Mouse (Mus musculus) embryo, embryonic 11.5 days (tissue): ENCODE data around the gene Ddx41.
A peak's percentile ranks its signal among the peaks of the same experiment; 100 is the strongest.
"Not testable (repeated sequence)": the region's sequence is repeated elsewhere in the genome, so short reads cannot be mapped to it uniquely, and the experiment has no call there.

Source experiments
- DNase-seq: peaks from one replicate; pipeline ENCODE4 v3.0.0-alpha.2; 2012; ENCODE audit warnings: low read depth, low spot score

The Ddx41 gene

GRCm38 (mm10) chr13:55536194-55537175 is at the start of gene Ddx41:
Gene Ddx41, minus strand, starts transcription at chr13:55536658.
- DNase-seq, result peak; percentile 99

GRCm38 (mm10) chr13:55578086-55578485 is 41.6 kb upstream of the Ddx41 start:
- DNase-seq, result no peak

- DNase-seq, result not testable (repeated sequence)
Observed at GRCm38 (mm10) chr13:55576872-55577271, 40.4 kb upstream of the Ddx41 start.

GRCm38 (mm10) chr13:55575932-55576331 is 39.5 kb upstream of the Ddx41 start:
- no peak for DNase-seq

GRCm38 (mm10) chr13:55574321-55574720 is 37.9 kb upstream of the Ddx41 start:
- DNase-seq, result no peak

GRCm38 (mm10) chr13:55573432-55573831 is 37.0 kb upstream of the Ddx41 start, which contains the start of gene Tmed9:
Gene Tmed9, plus strand, starts transcription at chr13:55573732.
- DNase-seq, result no peak

GRCm38 (mm10) chr13:55571977-55572376 is 35.5 kb upstream of the Ddx41 start:
- no peak for DNase-seq

GRCm38 (mm10) chr13:55571027-55571751 is 34.7 kb upstream of the Ddx41 start, which contains the start of gene Fam193b:
Gene Fam193b, minus strand, starts transcription at chr13:55571120.
- DNase-seq, result peak; percentile 77

- no peak for DNase-seq
Observed at GRCm38 (mm10) chr13:55570286-55570973, 34.0 kb upstream of the Ddx41 start.

- no peak for DNase-seq
Observed at GRCm38 (mm10) chr13:55569726-55570285, 33.3 kb upstream of the Ddx41 start.

- not testable (repeated sequence) for DNase-seq
Observed at GRCm38 (mm10) chr13:55568524-55568923, 32.1 kb upstream of the Ddx41 start.

- DNase-seq, result no peak
Observed at GRCm38 (mm10) chr13:55567949-55568348, 31.5 kb upstream of the Ddx41 start.

- DNase-seq, result no peak
Observed at GRCm38 (mm10) chr13:55567001-55567400, 30.5 kb upstream of the Ddx41 start.

- no peak for DNase-seq
Observed at GRCm38 (mm10) chr13:55563266-55563879, 26.9 kb upstream of the Ddx41 start.

- no peak for DNase-seq
Observed at GRCm38 (mm10) chr13:55557499-55557898, 21.0 kb upstream of the Ddx41 start.

GRCm38 (mm10) chr13:55555921-55556320 is 19.5 kb upstream of the Ddx41 start:
- DNase-seq, result no peak

- DNase-seq, result no peak
Observed at GRCm38 (mm10) chr13:55549061-55549460, 12.6 kb upstream of the Ddx41 start.

- DNase-seq, result no peak
Observed at GRCm38 (mm10) chr13:55548426-55548825, 12.0 kb upstream of the Ddx41 start.

- no peak for DNase-seq
Observed at GRCm38 (mm10) chr13:55547916-55548315, 11.5 kb upstream of the Ddx41 start.

GRCm38 (mm10) chr13:55544792-55545191 is 8.3 kb upstream of the Ddx41 start:
- DNase-seq, result no peak

- no peak for DNase-seq
Observed at GRCm38 (mm10) chr13:55543447-55543846, 7.0 kb upstream of the Ddx41 start.
